Mouse (Mus musculus): ENCODE data around the gene Cntrl. TPM values are rescaled to one million over a fixed set of nuclear protein-coding genes. Genes with fewer than 3 reads are reported as not detected.

The Cntrl gene
- polyA plus RNA-seq, 1 experiment from 2014 or later, result 16.3 TPM

DNA sequence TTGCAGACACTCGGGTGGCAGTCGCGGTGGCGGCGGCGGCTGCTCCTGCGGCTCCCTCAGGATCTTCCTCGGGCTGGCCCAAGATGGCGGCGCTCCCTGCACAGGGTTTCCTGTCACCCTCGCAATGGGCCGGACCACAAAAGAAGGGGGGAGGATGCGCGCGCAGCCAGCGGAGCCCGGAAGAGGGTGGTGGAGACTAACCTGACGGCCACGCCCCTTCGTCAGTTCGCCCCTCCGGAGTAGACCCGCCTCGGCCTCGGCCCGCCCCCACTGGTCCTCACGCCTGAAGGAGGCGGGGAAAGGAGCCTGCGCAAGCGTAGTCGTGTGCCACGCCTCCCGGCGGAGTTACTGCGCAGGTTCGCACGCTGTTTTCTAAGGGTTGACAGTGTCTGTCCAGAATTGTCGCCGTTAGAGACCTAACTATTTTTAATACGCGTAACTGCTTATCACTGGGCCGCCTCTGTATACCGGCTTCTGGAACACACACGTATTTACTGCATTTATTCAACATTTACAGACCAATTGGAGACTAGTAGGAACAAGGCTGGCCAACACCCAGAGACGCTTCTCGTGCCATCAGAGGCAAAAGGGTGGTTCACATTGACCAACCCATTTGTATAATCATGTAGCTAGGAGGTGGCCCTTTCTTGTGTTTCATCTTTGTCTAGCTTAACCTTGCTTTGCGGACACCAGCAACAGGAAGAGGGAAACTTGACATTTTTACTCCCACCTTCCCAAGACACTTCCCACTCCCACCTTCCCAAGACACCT lies 91.8 kb downstream of the Cntrl start, which contains the start of gene Rab14:
Gene Rab14, minus strand, starts transcription at position 223 of the 771 bp plus-strand sequence.
- Histone ChIP-seq H3K9ac (replicated peaks; ENCODE audit: low read depth, low read length) (peak within 1 kb of the TSS; percentile 97), H3K36me3 (ENCODE audit: control insufficient read depth, insufficient read depth) (no peaks in the 10 kb centered on the region), H3K9me3 (ENCODE audit: control insufficient read depth, low read length) (no peaks in the 10 kb centered on the region), H3K4me1 (replicated peaks; ENCODE audit: control insufficient read depth, insufficient read depth, low read length) (peaks cover 18% of the 10 kb centered on the region), H3K27me3 (replicated peaks; ENCODE audit: control insufficient read depth, insufficient read depth, low read length) (no peaks in the 10 kb centered on the region), H3K4me3 (replicated peaks; ENCODE audit: low read length) (peak within 1 kb of the TSS; percentile 65), H3K27ac (ENCODE audit: low read length) (peak within 1 kb of the TSS; percentile 98), H3K4me2 (ENCODE audit: low read length) (peak within 1 kb of the TSS; percentile 92)
- ATAC-seq, result peak; percentile 96
- WGBS, result under 1% methylated on average over 47 of the region's 47 CpGs

DNA sequence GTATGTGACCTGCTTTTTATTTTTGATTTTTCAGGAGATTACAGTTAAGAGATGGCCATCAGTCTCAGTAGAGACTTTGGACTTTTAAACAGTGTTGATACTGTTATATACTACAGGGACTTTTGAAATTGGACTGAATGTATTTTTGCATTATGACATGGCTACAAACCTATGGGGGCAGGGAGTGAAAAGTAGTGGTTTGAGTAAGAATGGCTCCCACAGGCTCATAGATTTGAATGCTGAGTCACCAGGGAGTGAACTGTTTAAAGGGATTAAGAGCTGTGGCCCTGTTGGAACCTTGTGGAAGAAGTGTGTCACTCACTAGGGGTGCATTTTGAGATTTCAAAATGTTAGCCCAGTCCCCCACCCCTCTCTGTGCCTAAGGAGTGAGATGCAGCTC lies 94.4 kb downstream of the Cntrl start:
- no peak for ATAC-seq
- peaks cover 10% of the 10 kb centered on the region for H3K4me1 ChIP-seq (replicated peaks; ENCODE audit: control insufficient read depth, insufficient read depth, low read length)
- no peak overlapping the region for H3K27ac ChIP-seq (ENCODE audit: low read length)
- no peaks in the 10 kb centered on the region for H3K36me3 ChIP-seq (ENCODE audit: control insufficient read depth, insufficient read depth)
- H3K4me3 ChIP-seq (replicated peaks; ENCODE audit: low read length), result no peak overlapping the region
- no peaks in the 10 kb centered on the region for H3K9me3 ChIP-seq (ENCODE audit: control insufficient read depth, low read length)
- no peak overlapping the region for H3K4me2 ChIP-seq (ENCODE audit: low read length)
- no peaks in the 10 kb centered on the region for H3K27me3 ChIP-seq (replicated peaks; ENCODE audit: control insufficient read depth, insufficient read depth, low read length)
- no peak overlapping the region for H3K9ac ChIP-seq (replicated peaks; ENCODE audit: low read depth, low read length)

DNA sequence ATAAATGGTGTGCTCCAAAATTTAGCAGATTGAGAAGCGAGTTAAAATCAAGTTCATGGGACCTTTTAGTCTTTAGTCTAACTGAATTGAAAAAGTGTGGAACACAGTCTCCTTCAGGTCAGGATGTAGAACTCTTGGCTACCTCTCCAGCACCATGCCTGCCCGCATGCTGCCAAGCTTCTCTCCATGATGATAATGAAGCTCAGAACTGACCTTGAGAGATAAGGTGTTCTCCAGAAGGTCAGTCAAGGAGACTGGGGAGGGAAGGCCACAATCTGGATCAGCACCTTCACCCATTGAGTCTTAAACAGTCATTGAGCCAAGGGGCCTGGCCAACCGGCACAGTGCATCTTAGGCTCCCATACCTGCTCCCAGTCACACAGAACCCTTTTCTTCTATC lies 97.5 kb downstream of the Cntrl start:
- H3K27me3 ChIP-seq (replicated peaks; ENCODE audit: control insufficient read depth, insufficient read depth, low read length), result no peaks in the 10 kb centered on the region
- ATAC-seq, result no peak
- no peak overlapping the region for H3K4me3 ChIP-seq (replicated peaks; ENCODE audit: low read length)
- H3K4me1 ChIP-seq (replicated peaks; ENCODE audit: control insufficient read depth, insufficient read depth, low read length), result no peaks in the 10 kb centered on the region
- 89% methylated on average over 3 of the region's 3 CpGs for WGBS
- H3K4me2 ChIP-seq (ENCODE audit: low read length), result no peak overlapping the region
- no peaks in the 10 kb centered on the region for H3K9me3 ChIP-seq (ENCODE audit: control insufficient read depth, low read length)
- no peak overlapping the region for H3K9ac ChIP-seq (replicated peaks; ENCODE audit: low read depth, low read length)
- no peak overlapping the region for H3K27ac ChIP-seq (ENCODE audit: low read length)
- no peaks in the 10 kb centered on the region for H3K36me3 ChIP-seq (ENCODE audit: control insufficient read depth, insufficient read depth)

DNA sequence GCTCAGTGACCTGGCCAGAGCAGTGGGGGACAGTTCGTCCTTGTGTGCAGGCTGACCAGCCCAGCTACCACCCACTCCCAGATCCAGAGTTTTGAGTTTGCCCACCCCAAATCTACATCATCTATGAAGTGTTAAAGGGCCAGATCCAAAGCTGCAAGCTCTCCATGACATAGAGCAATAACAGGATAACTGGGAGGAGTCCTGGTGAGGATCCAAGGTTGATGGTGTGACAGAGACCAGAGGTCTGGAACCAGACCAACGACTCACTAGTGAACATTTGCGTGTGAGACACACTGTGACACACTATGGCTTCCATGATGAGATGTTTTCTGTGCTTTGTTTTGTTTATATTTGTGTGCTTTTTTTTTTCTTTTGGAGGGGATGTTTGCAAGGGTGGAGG lies 98.8 kb downstream of the Cntrl start:
- ATAC-seq, result no peak

DNA sequence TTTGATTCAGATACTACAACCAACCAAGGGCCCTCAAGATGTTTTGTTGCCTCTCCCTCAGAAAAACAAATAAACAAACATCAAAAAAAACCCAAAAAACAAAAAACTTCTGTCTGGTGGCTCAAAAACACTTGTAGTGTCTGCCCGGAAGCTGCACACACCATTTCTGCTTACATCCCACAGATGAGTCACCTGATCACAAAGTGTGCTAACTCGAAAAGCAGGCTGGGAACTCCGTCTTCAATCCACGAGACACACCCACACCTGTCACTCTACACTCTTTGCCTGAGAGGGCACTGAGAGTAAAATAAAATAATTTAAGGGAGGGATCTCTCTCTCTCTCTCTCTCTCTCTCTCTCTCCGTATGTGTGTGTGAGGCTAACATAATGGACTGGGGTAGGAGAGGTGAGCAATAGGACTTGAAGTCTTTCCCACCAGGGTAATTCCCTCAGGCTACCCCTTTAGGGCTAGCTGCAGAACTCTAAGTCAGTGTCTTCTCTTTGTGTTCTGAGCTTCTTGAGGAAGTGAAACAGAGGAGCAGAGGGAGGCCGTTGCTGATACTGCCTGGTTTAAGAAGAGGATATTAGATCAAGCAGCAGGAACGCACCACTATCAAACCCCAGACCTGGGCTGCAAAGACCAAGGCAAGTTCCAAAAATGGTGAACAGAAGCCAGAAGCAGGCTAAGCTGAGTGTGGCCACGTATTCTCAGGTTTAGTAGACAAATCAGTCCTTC lies 99.8 kb downstream of the Cntrl start:
- Histone ChIP-seq H3K27ac (ENCODE audit: low read length) (no peak overlapping the region), H3K4me3 (replicated peaks; ENCODE audit: low read length) (no peak overlapping the region), H3K9ac (replicated peaks; ENCODE audit: low read depth, low read length) (no peak overlapping the region), H3K9me3 (ENCODE audit: control insufficient read depth, low read length) (no peaks in the 10 kb centered on the region), H3K4me2 (ENCODE audit: low read length) (no peak overlapping the region), H3K27me3 (replicated peaks; ENCODE audit: control insufficient read depth, insufficient read depth, low read length) (no peaks in the 10 kb centered on the region), H3K36me3 (ENCODE audit: control insufficient read depth, insufficient read depth) (no peaks in the 10 kb centered on the region), H3K4me1 (replicated peaks; ENCODE audit: control insufficient read depth, insufficient read depth, low read length) (no peaks in the 10 kb centered on the region)
- ATAC-seq, result no peak
- WGBS, result 74% methylated on average over 8 of the region's 8 CpGs

More for the DNA sequence above, 98.8 kb downstream of the Cntrl start:
- no peak overlapping the region for H3K9ac ChIP-seq (replicated peaks; ENCODE audit: low read depth, low read length)
- no peak overlapping the region for H3K27ac ChIP-seq (ENCODE audit: low read length)
- no peaks in the 10 kb centered on the region for H3K27me3 ChIP-seq (replicated peaks; ENCODE audit: control insufficient read depth, insufficient read depth, low read length)
- H3K36me3 ChIP-seq (ENCODE audit: control insufficient read depth, insufficient read depth), result no peaks in the 10 kb centered on the region
- H3K4me3 ChIP-seq (replicated peaks; ENCODE audit: low read length), result no peak overlapping the region
- 83% methylated on average over 3 of the region's 3 CpGs for WGBS
- H3K4me1 ChIP-seq (replicated peaks; ENCODE audit: control insufficient read depth, insufficient read depth, low read length), result no peaks in the 10 kb centered on the region
- no peaks in the 10 kb centered on the region for H3K9me3 ChIP-seq (ENCODE audit: control insufficient read depth, low read length)
- H3K4me2 ChIP-seq (ENCODE audit: low read length), result no peak overlapping the region

DNA sequence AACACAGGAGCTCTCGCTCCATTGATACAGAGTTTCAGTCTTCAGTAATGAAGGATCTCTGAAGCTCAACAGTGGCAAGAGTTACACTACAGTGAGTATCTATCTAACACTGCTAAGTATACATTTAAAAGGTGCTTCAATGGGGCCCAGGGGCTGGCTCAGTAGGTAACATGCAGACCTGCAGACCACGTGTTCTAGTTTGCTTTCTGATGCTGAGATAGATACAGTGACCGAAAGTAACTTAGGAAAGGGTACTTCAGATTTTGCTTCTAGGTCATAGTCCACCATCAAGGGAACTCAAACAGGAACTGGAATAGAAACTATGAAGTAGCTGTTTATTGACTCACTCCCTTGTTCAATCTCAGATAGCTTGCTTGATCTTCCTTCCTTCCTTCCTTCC lies 102.4 kb downstream of the Cntrl start:
- H3K9me3 ChIP-seq (ENCODE audit: control insufficient read depth, low read length), result no peaks in the 10 kb centered on the region
- 80% methylated on average over 3 of the region's 3 CpGs for WGBS

DNA sequence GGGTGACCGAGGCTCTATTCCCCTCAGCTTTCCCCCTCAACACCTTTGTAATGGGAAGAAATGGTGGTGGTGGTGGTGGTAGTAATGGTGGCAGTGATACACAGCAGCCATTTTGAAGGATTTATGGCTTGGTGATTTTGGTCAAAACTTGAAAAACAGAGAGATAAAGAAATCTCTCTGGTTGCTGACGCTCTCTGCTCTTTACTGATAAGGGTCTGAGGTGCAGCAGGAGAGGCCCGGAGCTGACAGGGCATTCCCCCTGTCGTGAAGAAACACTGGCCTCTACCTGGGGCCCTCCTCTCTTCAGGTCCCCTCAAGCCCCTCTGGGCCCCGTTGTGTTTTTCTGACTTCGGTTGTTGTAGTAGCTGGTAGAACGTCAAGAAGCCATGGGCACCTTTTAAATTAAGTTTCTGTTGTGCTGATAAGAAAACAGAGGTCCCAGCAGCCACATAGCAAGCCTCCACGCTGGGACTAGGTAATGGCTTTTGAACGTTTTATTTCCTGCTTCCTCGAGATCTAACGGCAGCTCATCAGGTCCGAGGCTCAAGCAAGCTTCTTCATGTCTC lies 104.1 kb downstream of the Cntrl start:
- H3K4me1 ChIP-seq (replicated peaks; ENCODE audit: control insufficient read depth, insufficient read depth, low read length), result peaks cover 3% of the 10 kb centered on the region; the same call in 1 of the 2 replicates
- 91% methylated on average over 12 of the region's 12 CpGs for WGBS
- no peak overlapping the region for H3K27ac ChIP-seq (ENCODE audit: low read length)
- no peak overlapping the region for H3K4me3 ChIP-seq (replicated peaks; ENCODE audit: low read length)
- H3K9me3 ChIP-seq (ENCODE audit: control insufficient read depth, low read length), result no peaks in the 10 kb centered on the region
- no peaks in the 10 kb centered on the region for H3K27me3 ChIP-seq (replicated peaks; ENCODE audit: control insufficient read depth, insufficient read depth, low read length)
- ATAC-seq, result no peak
- H3K4me2 ChIP-seq (ENCODE audit: low read length), result no peak overlapping the region
- H3K9ac ChIP-seq (replicated peaks; ENCODE audit: low read depth, low read length), result no peak overlapping the region
- no peaks in the 10 kb centered on the region for H3K36me3 ChIP-seq (ENCODE audit: control insufficient read depth, insufficient read depth)

More for the DNA sequence above, 102.4 kb downstream of the Cntrl start:
- no peak for ATAC-seq
- H3K36me3 ChIP-seq (ENCODE audit: control insufficient read depth, insufficient read depth), result no peaks in the 10 kb centered on the region
- no peak overlapping the region for H3K9ac ChIP-seq (replicated peaks; ENCODE audit: low read depth, low read length)
- H3K4me2 ChIP-seq (ENCODE audit: low read length), result no peak overlapping the region
- no peaks in the 10 kb centered on the region for H3K27me3 ChIP-seq (replicated peaks; ENCODE audit: control insufficient read depth, insufficient read depth, low read length)
- H3K27ac ChIP-seq (ENCODE audit: low read length), result no peak overlapping the region
- H3K4me1 ChIP-seq (replicated peaks; ENCODE audit: control insufficient read depth, insufficient read depth, low read length), result peaks cover 3% of the 10 kb centered on the region; the same call in 1 of the 2 replicates
- no peak overlapping the region for H3K4me3 ChIP-seq (replicated peaks; ENCODE audit: low read length)

DNA sequence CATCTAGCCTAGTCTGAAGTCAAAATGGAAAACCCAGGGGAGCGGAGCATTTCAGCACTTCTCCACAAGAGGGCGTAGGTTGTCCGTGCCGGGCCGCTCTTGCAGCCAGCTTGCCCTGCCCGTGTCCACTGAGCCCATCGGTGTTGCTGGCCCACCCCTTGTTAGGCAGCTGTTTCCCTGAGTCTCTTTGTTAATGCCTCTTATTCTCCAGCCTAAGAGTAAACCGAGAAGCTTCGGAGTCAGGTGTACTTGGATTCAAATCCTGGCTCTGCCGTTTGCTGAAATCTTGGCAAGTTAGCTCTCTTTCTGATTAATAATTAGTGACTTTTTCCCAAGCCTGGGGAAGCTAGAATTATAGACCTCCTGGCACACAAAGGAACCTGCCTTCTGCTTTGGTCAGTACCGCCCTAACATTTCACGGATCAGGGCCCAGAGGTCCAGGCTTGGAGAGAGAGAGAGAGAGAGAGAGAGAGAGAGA lies 105.6 kb downstream of the Cntrl start:
- Histone ChIP-seq H3K9ac (replicated peaks; ENCODE audit: low read depth, low read length) (peak overlapping the region; percentile 41; the same call in 1 of the 2 replicates), H3K27me3 (replicated peaks; ENCODE audit: control insufficient read depth, insufficient read depth, low read length) (no peaks in the 10 kb centered on the region), H3K9me3 (ENCODE audit: control insufficient read depth, low read length) (no peaks in the 10 kb centered on the region), H3K36me3 (ENCODE audit: control insufficient read depth, insufficient read depth) (no peaks in the 10 kb centered on the region), H3K27ac (ENCODE audit: low read length) (no peak overlapping the region), H3K4me2 (ENCODE audit: low read length) (peak overlapping the region; percentile 52), H3K4me3 (replicated peaks; ENCODE audit: low read length) (peak overlapping the region; percentile 26), H3K4me1 (replicated peaks; ENCODE audit: control insufficient read depth, insufficient read depth, low read length) (peaks cover 3% of the 10 kb centered on the region; the same call in 1 of the 2 replicates)
- peak; percentile 73; the same call in 1 of the 2 replicates for ATAC-seq
- WGBS, result under 1% methylated on average over 12 of the region's 12 CpGs

DNA sequence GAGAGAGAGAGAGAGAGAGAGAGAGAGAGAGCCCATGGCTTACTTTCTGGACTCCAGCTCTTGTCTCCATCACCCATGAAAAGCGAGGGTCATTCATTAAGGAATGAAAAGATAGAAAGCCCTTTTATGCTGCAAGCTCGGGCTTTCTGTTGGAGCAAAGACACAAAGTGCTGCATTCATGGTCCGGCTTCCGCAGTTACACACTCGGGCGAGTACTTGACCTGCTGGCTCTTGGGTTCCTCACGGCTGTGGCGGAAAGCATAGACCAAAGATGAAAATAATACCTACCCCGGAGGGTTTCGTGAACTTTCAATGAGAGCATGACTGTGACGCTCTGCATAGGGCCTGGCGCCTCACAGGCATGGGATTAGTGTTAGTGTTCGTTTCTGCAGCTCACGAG lies 106.1 kb downstream of the Cntrl start:
- H3K27ac ChIP-seq (ENCODE audit: low read length), result no peak overlapping the region
- no peak overlapping the region for H3K9ac ChIP-seq (replicated peaks; ENCODE audit: low read depth, low read length)
- H3K4me3 ChIP-seq (replicated peaks; ENCODE audit: low read length), result no peak overlapping the region
- no peaks in the 10 kb centered on the region for H3K9me3 ChIP-seq (ENCODE audit: control insufficient read depth, low read length)
- no peak overlapping the region for H3K4me2 ChIP-seq (ENCODE audit: low read length)
- H3K27me3 ChIP-seq (replicated peaks; ENCODE audit: control insufficient read depth, insufficient read depth, low read length), result no peaks in the 10 kb centered on the region
- peak; percentile 50; the same call in 1 of the 2 replicates for ATAC-seq
- H3K4me1 ChIP-seq (replicated peaks; ENCODE audit: control insufficient read depth, insufficient read depth, low read length), result peaks cover 3% of the 10 kb centered on the region; the same call in 1 of the 2 replicates
- H3K36me3 ChIP-seq (ENCODE audit: control insufficient read depth, insufficient read depth), result no peaks in the 10 kb centered on the region
- 9% methylated on average over 14 of the region's 14 CpGs for WGBS

All from forebrain, embryonic 16.5 days (tissue).